Mouse (Mus musculus) heart, adult 2 months (tissue): ENCODE data around the gene Pnmal1. TPM values are rescaled to one million over a fixed set of nuclear protein-coding genes. Genes with fewer than 3 reads are reported as not detected.
A peak's percentile ranks its signal among the peaks of the same experiment; 100 is the strongest.

Experiments used
- DNase-seq, 2 experiments: peaks; one replicate each; pipeline ENCODE4 v3.0.0; 2021
- H3K27ac ChIP-seq: fragments of 200-600 bp; 2 replicates; pipeline ENCODE4 v1.8.1; 2022
- H3K27me3 ChIP-seq: fragments of 200-500 bp; 2 replicates; pipeline ENCODE4 v1.6.1; 2012; ENCODE audit warnings: mild to moderate bottlenecking, low read length, inconsistent platforms, mixed read lengths; ENCODE audit not compliant: control insufficient read depth, insufficient read depth
- H3K36me3 ChIP-seq: fragments of 200-500 bp; 2 replicates; pipeline ENCODE4 v1.6.1; 2012; ENCODE audit warnings: low read length, inconsistent platforms; ENCODE audit not compliant: control insufficient read depth, insufficient read depth
- H3K4me1 ChIP-seq: fragments of 200-500 bp; 2 replicates; pipeline ENCODE4 v1.6.1; 2011; ENCODE audit warnings: low read length; ENCODE audit not compliant: control insufficient read depth, insufficient read depth
- H3K4me3 ChIP-seq: fragments of 200-600 bp; 2 replicates; pipeline ENCODE4 v1.8.1; 2022
- H3K79me2 ChIP-seq: fragments of 200-500 bp; replicated peaks from 2 replicates; pipeline ENCODE4 v1.6.1; 2012; ENCODE audit warnings: mild to moderate bottlenecking, inconsistent platforms, low read length, moderate library complexity, mixed read lengths; ENCODE audit not compliant: control insufficient read depth, insufficient read depth
- H3K9ac ChIP-seq: fragments of 200-500 bp; 2 replicates; pipeline ENCODE4 v1.6.1; 2012; ENCODE audit warnings: low read depth, mild to moderate bottlenecking, control low read depth, inconsistent platforms, low read length, mixed read lengths
- CTCF ChIP-seq: fragments of 200-600 bp; IDR thresholded peaks from 2 replicates; pipeline ENCODE4 v1.8.1; 2022; ENCODE audit warnings: antibody characterized with exemption, mild to moderate bottlenecking, moderate library complexity
- EP300 ChIP-seq: fragments of 200-500 bp; IDR thresholded peaks from 2 replicates; pipeline ENCODE4 v1.6.1; 2011; ENCODE audit warnings: low read depth, low read length, control low read depth; ENCODE audit not compliant: insufficient read depth
- POLR2A ChIP-seq: fragments of 200-500 bp; IDR thresholded peaks from 2 replicates; pipeline ENCODE4 v1.6.1; 2011; ENCODE audit warnings: mild to moderate bottlenecking, low read depth, low read length, control low read depth; ENCODE audit not compliant: insufficient read depth
- WGBS: fragments of 180-500 bp; shearing (Covaris S2); methylation state at CpG from one replicate; pipeline ENCODE4 v1.1.7; 2018; 5-methylcytosine and 5-hydroxymethylcytosine counted together
- intact Hi-C: fragments of 180-260 bp; cut with DNase I; formaldehyde crosslinking; loops from one replicate; pipeline ENCODE4 v1.15.1; 2025
- polyA plus RNA-seq: library from polyadenylated mRNA; depleted of rRNA; stranded (reverse); fragments of >200 nt; gene quantifications from 2 replicates; pipeline ENCODE4 v1.2.3, GENCODE M21; 2012
- total RNA-seq, 2 experiments: library from RNA; stranded (reverse); gene quantifications; 2 replicates each; pipeline ENCODE4 v1.2.3; 2021

The Pnmal1 gene
- total and polyA plus RNA-seq, 3 experiments, result 0.06 to 0.11 TPM; not detected in 1

DNA sequence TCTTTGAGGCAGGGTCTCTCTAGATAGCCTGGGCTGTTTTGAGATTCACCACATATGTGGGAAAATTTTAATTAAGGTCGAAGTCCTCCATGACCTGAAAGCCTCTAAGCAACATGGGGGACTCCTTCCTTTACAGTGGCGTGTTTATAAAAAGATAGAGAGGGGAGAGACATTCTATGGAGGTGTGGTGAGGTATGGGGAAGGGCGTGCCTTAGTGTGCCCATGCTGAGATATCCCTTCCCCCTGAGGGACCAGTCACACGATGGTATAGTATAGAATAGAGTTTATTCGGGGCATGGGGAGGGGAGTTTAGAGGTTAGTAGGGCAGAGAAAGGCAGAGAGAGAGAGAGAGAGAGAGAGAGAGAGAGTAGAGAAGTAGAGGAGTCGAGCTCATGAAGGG is 18.7 kb downstream of the Pnmal1 start:
- H3K4me3 ChIP-seq, result no peak overlapping the region
- WGBS, result 83% methylated on average over 6 of the region's 6 CpGs
- intact Hi-C loops, result no loop called here
- TF ChIP-seq EP300 (no peak), POLR2A (no peak), CTCF (no peak)
- no peak overlapping the region for H3K9ac ChIP-seq
- no peaks in the 10 kb centered on the region for H3K36me3 ChIP-seq
- H3K4me1 ChIP-seq, result peaks cover 4% of the 10 kb centered on the region
- H3K79me2 ChIP-seq, result no peaks in the 10 kb centered on the region
- H3K27ac ChIP-seq, result no peak overlapping the region
- no peak for DNase-seq
- no peaks in the 10 kb centered on the region for H3K27me3 ChIP-seq

DNA sequence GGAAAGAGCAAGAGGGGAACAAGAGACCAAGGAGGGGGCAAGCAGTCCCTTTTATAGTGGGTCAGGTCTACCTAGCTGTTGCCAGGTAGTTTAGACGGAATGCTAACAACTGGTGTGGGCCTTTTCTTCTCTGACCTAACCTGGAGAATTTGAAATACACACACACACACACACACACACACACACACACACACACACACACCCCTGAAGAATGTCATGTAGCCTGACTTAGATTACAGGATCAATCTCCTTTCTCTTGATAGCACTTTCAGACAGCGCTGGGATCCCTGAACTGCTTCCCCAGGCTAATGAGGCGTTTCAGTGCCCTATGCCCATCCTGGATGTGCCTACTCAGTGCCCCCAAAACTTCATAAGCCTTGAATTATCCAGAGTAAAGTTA is 19.1 kb downstream of the Pnmal1 start:
- Histone ChIP-seq H3K4me3 (no peak overlapping the region), H3K79me2 (no peaks in the 10 kb centered on the region), H3K9ac (no peak overlapping the region), H3K27me3 (no peaks in the 10 kb centered on the region), H3K4me1 (peaks cover 4% of the 10 kb centered on the region), H3K36me3 (no peaks in the 10 kb centered on the region), H3K27ac (no peak overlapping the region)
- intact Hi-C loops, result no loop called here
- 95% methylated on average over 3 of the region's 3 CpGs for WGBS
- TF ChIP-seq CTCF (no peak), EP300 (no peak), POLR2A (no peak)
- DNase-seq, result no peak

DNA sequence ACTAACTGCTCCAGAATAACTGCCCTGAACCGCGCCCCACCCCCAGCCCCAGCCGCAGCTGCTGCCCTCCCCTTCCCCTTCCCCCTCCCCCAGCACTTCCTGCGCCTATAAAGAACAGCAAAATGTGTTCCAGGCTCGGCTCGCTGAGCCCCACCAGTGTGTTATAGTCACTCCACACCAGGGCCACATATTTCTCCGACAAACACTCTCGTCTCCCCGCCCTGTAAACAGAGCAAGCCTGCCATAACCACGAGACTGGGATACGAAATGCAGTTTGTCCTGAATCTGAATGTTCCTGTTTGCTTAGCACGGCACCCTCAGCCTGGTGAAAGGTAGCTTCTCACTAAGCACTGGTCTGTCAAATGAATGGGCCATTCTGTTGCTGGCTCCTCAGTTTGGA is 20.9 kb downstream of the Pnmal1 start:
- intact Hi-C loops, result no loop called here
- WGBS, result 2% methylated on average over 12 of the region's 12 CpGs
- peak overlapping the region; percentile 58 for H3K27ac ChIP-seq
- TF ChIP-seq EP300 (0 out of 2 replicates have a peak, but pooled peaks have one; percentile 40), CTCF (no peak), POLR2A (no peak)
- H3K4me3 ChIP-seq, result peak overlapping the region; percentile 39; the same call in 1 of the 2 replicates
- H3K79me2 ChIP-seq, result no peaks in the 10 kb centered on the region
- H3K9ac ChIP-seq, result peak overlapping the region; percentile 68
- H3K36me3 ChIP-seq, result no peaks in the 10 kb centered on the region
- peak; percentile 50 to 52 for DNase-seq
- peaks cover 4% of the 10 kb centered on the region for H3K4me1 ChIP-seq
- H3K27me3 ChIP-seq, result no peaks in the 10 kb centered on the region

DNA sequence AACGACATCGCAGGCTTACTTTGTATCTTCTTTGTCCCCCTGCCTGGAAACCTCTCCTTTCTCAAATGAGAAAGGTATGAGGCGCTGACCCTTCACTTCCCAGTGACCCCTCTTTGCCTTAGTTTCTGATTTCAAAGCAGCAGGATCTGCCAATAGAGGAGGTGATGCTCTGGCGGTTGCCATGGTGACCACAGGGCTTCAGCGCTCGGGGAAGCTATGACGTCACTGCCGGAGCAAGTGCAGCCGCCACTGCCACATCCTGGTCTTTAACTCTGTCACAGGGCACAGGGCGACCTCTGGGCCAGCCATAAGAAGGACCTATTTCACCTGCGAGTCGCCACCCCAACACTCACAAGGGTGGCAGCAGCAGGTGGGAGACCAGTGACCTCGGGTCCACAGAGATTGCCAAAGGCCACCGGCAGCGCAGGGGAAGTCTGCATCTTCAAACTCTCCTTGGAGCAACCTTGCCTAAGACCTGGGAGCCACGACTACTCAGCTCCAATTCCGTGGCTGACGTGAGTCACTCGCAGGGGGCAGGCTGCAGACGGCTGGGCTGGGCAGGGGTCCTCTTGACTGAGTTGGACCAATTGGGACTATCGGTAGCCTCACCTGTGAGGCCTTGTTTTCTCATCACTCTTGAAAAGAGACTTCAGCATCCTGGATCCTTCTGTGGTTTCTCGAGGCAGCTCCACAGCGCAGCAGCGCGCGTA is 23.5 kb downstream of the Pnmal1 start, which contains the start of gene Gm42372:
Gene Gm42372 (plus strand): TSS at position 228 of the 710 bp plus-strand sequence.
- no peak within 1 kb of the TSS for H3K9ac ChIP-seq
- peaks cover 10% of the 10 kb centered on the region for H3K4me1 ChIP-seq
- no peaks in the 10 kb centered on the region for H3K36me3 ChIP-seq
- H3K27me3 ChIP-seq, result no peaks in the 10 kb centered on the region
- DNase-seq, result peak in 1 of 2 experiments; percentile 40
- no peak for TF ChIP-seq POLR2A
- no peak for TF ChIP-seq EP300
- TF ChIP-seq CTCF, result no peak
- intact Hi-C loops, result no loop called here
- H3K79me2 ChIP-seq, result no peaks in the 10 kb centered on the region
- no peak within 1 kb of the TSS for H3K27ac ChIP-seq
- WGBS, result 44% methylated on average over 26 of the region's 26 CpGs
- no peak within 1 kb of the TSS for H3K4me3 ChIP-seq

DNA sequence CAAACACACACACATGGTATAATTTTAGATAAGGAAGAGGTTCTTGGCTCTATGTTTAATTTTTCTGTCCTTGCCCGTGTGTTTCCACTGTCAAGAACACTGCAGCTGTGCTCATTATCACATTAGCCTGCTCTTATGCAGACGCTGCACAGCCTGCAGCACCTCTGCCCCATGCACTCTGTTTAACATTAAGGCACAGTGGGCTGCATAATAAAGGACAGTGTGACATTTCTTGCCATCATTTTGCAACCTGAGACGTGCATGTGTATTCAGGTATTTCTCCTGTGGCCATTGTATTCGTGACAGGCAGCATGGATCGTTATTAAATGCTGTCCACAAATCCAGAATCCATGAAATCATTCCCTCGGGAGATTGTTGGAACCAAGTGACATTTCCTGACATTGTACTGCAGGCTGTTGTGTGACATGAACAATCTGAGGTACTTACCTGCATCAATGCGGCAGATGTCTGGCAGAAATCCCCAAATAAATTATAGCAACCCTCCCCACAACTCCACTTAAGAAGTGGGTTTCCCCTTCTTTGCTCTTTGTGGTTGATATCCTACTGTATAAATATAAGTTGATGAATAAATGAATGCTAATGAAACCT is 28.2 kb downstream of the Pnmal1 start:
- intact Hi-C loops, result no loop called here
- no peak overlapping the region for H3K9ac ChIP-seq
- 22% methylated on average over 7 of the region's 7 CpGs for WGBS
- peaks cover 8% of the 10 kb centered on the region for H3K4me1 ChIP-seq
- H3K27me3 ChIP-seq, result no peaks in the 10 kb centered on the region
- no peaks in the 10 kb centered on the region for H3K36me3 ChIP-seq
- no peak overlapping the region for H3K4me3 ChIP-seq
- DNase-seq, result no peak
- H3K79me2 ChIP-seq, result no peaks in the 10 kb centered on the region
- H3K27ac ChIP-seq, result no peak overlapping the region
- TF ChIP-seq CTCF, result no peak

DNA sequence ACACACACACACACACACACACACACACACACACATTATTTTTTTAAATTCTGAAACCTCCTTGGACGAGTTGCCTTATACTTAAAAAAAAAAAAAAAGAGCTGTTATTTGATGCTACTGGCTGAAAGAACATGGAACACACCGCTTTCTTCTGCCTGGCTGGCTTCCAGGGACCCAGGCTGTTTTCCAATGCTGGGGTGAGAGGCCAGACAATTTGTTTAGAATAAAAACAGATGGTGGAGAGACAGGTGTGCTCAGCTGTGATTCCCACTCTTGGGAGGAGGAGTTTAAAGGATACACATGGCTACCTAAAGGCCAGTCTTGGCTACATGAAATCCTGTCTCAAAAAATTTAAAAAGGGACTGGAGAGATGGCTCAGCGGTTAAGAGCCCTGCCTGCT is 28.9 kb downstream of the Pnmal1 start:
- no peaks in the 10 kb centered on the region for H3K27me3 ChIP-seq
- TF ChIP-seq EP300, result no peak
- H3K27ac ChIP-seq, result no peak overlapping the region
- H3K79me2 ChIP-seq, result no peaks in the 10 kb centered on the region
- DNase-seq, result peak; percentile 77
- 27% methylated on average over 3 of the region's 3 CpGs for WGBS
- peaks cover 8% of the 10 kb centered on the region for H3K4me1 ChIP-seq
- intact Hi-C loops, result no loop called here
- H3K4me3 ChIP-seq, result no peak overlapping the region
- no peak overlapping the region for H3K9ac ChIP-seq
- no peaks in the 10 kb centered on the region for H3K36me3 ChIP-seq
